Mouse (Mus musculus): Measurements from ENCODE around the gene AI854703.

AI854703 gene

DNA sequence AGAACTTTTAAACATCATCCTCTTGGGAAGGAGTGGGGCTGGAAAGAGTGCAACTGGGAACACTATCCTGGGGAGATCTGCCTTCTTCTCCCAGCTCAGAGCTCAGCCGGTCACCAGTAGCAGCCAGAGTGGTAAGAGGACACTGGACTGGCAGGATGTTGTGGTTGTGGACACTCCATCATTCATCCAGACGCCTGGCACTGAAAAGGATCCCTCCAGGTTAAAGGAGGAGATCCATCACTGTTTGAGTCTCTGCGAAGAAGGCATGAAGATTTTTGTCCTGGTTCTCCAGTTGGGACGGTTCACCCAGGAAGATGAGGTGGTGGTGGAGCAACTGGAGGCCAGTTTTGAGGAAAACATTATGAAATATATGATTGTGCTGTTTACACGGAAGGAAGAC is 32.2 kb downstream of the AI854703 start:
- DNase-seq (ENCODE audit: low read depth), result no peak

DNA sequence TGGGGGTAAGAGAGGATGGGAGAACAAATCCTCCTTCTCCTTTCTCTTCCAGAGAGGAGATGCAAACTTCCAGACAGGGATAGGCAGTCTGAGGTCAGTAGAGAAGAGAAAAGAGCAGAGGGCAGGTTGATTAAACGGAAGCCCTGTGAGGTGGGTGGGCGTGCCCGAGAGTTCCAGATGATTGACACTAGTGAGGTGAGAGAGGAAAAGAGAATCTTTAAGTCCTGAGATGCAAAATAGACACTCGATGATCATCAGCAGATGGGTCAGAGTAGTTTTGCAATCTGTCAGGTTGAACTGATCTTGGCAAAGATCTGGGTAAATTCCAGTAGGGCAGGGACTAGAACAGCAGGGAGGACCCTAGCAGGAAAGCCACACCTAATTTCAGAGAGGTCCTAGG is 38.2 kb downstream of the AI854703 start:
- no peak for DNase-seq (ENCODE audit: low read depth)

DNA sequence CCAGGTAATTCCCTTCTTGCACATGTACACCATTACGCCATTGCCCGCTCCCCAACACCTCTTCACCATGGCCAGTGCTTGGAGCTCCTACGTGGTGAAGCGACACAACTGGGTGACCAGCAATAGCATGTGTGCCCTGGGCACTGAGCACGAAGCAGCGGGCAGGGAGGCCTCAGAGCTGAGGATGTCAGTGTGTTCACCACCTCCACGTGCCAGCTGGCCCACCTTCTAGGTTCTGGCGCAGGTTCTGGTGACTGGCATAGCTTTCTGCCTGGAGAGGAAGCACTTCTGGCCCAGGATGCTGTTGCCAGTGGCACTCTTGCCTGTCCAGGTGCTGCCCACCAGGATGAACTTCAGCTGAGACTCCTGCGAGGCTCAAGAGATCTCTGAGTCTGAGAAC is 38.9 kb downstream of the AI854703 start:
- no peak for DNase-seq (ENCODE audit: low read depth)

DNA sequence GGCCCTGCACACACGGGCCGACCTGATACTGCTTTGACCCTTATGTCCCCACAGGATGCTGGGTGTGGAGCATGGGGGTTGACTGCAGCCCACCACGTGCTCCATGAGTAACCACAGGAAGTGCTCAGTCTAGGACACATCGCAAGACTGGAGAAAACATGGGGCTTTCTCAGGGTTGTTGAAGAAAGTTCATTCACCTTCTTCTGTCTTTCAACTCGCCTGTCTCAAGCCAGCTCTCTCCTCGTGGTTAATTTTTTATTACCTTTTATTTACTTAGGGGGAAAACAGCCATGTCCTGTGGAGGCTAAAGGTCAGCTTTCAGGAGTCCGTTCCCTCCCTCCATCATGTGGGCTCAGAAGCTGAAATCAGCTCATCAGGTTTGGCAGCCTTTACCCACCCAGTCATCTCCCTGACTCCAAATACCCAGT is 39.6 kb downstream of the AI854703 start:
- DNase-seq (ENCODE audit: low read depth), result peak; percentile 46

DNA sequence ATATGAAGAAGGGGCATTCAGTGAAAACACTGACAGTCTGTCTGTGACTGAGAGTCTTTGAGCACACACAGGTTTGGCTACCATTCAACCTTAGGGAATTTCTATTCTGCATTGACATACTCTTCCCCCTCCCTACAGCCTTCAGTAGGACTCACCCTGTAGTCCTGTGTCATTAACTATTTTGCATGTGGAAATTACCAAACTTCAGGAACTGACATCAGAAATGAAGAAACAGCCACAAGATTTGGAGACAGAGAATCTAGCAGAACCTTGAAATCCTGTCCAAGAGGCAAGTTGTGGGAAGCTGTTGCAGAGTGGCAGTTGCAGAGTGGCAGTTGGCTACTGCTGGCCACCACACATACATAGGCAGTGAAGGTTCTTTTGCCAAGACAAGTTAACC is 41.5 kb downstream of the AI854703 start:
- peak; percentile 70 for DNase-seq (ENCODE audit: low read depth)

DNA sequence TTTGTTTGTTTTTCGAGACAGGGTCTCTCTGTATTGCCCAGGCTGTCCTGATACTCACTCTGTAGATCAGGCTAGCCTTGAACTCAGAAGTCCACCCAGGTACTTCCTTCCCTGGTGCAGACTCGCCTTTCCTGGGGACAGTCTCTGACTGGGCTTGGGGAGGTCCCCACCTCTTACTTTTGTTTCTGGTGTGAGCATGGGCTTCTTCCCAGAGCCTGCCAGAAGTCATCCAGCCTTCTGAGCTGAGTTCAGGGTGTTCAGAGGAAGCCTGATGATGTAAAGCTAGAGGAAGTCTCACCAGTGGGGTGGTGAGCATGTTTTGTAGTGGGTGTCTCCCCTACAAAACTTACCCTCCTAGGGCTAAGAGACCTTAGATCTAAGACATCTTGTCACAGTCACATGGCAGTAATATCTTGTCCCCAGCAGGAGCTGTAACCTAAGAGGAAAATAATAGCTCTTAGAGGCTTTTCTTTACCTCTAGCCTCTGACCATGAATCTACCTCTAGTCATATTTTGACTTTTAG is 42.9 kb downstream of the AI854703 start:
- DNase-seq (ENCODE audit: low read depth), result no peak

DNA sequence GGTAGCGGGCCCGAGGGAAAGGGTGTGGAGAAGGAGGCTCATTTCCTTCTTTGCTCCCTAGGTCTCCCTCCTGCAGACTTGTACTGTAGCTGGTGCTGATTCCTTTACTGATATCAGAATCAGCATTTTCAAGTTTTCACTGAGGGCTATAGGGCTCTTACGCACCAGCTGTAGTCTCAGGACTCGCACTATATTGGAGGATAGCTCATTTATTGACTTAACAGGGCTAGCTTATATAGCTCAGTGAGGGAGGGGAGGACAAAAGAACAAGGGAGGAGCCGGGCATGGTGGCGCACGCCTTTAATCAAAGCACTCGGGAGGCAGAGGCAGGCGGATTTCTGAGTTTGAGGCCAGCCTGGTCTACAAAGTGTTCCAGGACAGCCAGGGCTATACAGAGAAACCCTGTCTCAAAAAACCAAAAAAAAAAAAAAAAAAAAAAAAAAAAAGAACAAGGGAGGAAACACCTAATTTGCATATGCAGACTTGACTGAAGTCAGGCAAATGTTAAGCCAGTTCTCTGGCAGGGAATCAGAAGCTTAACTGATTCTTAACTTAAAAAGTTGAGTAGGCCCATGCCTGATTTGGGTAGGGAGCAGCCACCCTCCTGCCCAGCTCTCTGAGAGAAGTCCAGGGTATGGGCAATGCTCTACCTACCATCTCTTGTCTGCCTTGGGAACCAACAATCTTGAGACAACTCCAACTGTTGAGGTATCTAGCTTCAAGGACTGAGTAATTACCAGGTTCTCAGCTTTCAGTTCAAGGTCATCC is 47.9 kb downstream of the AI854703 start:
- DNase-seq (ENCODE audit: low read depth), result no peak

DNA sequence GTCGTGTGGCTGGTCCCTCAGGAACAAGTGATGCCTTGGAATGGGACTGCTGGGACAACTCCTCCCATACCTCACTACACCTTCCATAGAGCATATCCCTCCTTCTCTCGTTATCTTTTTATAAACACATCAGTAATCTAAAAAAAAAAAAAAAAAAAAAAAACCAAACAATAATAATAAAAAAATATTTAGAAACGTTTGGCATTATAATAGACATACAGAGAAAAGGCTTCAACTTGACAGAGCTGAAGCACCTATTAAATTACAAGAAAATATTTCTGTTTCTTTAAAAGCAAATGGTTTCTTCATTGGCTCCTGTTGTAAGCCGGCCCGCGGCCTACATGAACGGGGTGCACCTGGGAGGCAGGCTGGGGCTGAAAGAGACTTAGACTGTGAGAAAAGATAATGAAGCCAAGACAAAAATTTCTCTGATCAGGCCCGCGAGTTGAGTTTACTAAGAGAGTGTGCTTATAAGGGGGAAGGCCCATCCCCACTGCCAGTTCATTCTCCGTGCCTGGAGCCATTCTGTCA is 48.9 kb downstream of the AI854703 start:
- no peak for DNase-seq (ENCODE audit: low read depth)

DNA sequence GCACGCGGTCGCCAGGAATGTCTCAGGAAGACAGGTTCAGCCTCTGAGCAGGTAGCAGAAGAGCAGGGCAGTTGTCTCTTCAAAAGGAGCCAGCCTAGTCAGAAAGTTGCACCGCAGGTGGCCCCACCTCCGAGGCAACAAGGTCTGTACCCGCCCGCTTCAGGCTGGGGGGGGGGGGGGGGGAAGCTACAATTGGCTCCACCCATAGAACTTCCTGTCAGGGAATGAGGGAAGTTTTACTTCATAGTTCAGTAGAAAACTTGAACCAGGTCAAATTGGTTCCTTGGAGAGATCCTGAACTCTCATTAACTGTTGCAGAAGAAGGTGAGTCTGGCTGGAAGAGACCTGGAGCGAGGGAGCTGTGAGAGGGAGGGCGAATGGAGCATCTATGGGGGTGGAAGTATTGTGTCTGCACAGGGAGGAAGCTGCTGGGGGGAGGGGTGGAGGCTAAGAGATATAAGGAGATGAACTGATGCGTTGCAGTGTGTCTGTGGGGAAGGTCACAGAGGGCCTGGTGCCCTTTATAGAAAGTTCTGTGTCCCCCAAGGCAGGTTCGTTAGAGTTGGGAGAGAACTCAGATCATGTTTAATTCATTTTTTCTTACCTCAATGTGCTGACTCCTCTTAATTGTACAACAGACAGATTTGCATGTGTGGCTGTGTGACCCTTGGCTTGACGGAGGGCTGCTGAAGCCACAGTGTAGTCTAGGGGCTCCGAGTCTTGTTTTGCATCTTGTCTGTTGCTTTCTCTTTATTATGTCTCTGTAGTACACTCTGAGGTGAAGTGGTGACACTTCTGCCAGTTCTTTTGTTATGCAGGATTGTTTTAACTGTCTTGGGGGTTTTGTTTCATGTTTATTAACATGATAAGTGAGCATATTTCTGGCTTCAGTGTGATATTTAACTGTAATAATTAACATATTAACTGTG is 49.6 kb downstream of the AI854703 start, which contains the start of gene Gimap9:
TSS of gene Gimap9 (plus strand) at position 199 of the 929 bp plus-strand sequence.
- no peak for DNase-seq (ENCODE audit: low read depth)

DNA sequence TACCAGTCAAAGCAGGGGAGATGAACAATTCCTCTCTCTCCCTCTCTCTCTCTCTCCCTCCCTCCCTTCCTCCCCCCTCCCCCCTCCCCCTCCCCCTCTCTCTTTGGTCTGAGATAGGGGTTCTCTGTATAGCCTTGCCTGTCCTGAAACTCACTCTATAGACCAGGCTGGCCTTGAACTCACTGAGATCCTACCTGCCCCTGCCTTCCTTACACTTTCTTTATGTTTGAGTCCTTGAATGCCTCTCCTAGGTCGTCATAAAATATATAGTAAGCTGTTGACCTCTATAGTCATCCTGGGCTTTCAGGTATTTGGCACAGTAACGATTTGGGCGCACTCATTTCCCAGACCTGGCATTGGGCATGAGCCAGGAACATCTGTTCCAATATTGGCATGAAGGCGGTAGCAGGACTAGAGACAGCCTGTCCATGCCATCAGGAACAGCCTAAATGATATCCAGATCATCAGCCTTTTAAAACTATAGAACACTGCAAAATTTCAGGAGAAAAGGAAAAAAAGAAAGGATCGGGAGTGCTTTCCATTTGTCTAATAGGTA is 50.4 kb downstream of the AI854703 start:
- no peak for DNase-seq (ENCODE audit: low read depth)

DNA sequence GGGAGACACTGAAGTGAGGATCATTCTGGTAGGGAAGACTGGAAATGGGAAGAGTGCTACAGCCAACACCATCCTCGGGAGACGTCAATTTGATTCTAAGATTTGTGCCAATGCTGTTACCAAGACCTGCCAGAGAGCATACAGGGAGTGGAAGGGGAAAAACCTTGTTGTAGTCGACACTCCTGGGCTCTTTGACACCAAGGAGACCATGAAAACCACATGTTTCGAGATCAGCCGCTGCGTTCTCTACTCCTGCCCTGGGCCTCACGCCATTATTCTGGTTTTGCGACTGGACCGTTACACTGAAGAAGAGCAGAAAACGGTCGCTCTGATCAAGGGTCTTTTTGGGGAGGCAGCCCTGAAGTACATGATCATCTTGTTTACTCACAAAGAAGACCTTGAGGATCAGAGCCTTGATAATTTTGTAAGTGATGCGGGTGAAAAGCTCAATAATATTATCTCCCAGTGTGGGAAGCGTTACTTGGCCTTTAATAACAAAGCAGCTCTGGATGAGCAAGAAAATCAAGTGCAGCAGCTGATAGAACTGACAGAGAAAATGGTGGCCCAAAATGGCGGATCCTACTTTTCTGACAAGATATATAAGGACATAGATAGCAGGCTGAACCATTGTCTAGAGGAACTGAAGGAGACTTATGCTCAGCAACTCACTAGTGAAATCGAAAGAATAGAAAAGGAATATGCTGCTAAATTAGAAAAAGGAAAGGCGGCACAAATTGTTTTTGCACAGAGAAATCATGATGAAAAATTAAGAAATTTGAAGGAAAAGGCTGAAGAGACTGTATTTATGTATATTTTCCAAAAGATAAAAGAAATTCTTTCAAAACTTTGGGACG is 51.2 kb downstream of the AI854703 start:
- DNase-seq (ENCODE audit: low read depth), result no peak

DNA sequence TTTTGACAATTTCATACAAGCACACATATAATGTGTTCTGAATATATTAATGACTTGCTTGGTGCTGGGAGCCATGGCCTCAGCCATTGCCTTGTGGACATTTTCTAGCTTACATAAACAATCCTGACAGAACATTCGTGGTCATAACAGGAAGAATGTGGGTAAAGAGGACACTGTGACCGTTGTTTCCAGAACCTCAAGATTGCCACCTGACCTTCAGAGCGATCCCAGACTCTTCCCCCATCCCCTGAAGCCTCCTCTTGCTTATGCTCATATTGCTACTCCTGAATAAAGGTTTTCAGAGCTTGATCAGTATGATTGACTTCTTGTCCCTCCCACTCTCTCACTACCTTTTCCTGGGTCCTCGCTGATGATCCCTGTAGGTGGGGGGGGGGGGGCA is 51.8 kb downstream of the AI854703 start:
- peak; percentile 81 for DNase-seq (ENCODE audit: low read depth)

DNA sequence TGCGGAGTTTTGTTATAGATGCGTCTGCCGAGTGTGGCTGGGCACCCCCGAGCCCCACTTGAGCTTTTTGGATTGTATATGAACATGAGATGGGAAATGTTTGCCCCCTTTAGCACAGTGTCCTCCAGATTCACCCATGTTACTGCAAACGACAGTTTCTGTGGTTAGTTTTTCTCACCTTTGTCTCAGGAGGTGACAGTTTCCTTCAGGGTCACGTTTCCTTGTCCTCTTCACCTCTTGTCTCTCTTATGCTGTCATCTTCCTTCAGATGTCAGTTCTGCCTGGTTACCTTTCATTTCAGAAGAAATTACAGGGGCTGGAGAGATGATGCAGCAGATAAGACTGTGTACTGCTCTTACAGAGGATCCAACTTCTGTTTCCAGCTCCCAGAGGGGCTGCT is 53.1 kb downstream of the AI854703 start:
- no peak for DNase-seq (ENCODE audit: low read depth)

DNA sequence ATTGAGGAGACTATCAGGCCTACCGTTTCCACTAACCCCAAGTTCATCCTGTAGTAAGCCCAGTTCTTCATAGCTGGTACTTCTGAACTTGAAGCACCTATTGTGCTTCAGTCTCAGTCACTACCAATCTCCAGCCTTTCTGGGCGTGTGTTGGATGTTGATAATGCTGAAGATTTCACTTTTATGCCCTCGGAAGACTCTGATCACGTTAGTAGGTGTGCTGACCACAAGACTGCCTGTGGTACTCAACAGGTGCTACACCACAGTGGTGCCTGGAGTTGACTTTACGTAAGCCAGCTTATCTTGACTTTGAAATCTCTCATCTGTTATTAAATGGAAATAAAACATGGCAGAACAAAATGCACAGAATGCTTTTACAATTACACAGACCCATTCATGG is 53.9 kb downstream of the AI854703 start:
- DNase-seq (ENCODE audit: low read depth), result no peak

DNA sequence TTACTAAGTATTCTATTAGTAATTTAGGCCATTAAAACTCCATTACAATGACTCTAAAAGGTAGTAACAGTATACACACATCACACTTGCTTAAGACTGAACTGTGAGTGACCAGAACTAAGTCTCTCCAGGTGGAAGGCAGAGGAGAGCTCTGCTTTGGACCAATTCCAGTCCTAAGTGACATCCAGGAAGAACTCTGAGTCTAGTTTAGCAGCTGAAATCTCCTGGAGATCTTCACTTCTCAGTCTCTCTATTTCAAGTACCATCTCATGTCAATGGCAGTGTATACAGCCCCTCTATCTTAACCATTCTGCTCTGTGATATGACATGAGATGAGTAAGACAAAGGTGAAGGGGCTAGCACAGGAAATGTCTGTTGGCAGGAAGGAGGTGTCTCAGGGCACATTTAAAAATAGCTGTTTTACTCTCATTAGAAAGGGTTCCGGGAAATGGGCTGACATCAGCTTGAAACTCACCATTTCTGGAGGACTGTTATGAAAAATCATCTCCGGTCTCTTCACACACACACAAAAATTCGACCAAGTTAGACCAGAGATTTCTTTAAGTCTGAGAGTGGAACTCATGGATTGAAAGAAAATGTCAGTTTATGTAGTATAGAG is 55.0 kb downstream of the AI854703 start:
- DNase-seq (ENCODE audit: low read depth), result peak; percentile 48

DNA sequence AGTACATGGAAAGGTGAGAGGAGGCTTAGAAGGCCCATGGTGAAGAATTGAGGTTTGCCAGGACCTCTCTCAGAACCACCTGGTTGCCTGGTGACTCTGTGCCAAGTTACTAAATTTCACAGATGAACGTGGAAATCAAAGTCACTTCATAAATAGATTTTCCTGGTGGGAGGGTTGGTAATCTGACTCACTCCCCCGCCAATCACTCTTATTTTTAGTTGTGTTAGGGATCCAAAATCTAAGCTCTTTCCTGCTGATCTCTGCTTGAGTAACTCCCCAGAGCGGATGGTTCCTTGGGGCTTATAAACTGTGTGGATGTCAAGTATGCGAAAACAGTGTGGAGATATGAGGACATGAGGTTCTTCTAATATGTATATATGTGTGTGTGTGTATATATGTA is 55.7 kb downstream of the AI854703 start:
- DNase-seq (ENCODE audit: low read depth), result no peak
